16 mouse cellular contexts compared by ENCODE assay signal in the genomic region with DNA sequence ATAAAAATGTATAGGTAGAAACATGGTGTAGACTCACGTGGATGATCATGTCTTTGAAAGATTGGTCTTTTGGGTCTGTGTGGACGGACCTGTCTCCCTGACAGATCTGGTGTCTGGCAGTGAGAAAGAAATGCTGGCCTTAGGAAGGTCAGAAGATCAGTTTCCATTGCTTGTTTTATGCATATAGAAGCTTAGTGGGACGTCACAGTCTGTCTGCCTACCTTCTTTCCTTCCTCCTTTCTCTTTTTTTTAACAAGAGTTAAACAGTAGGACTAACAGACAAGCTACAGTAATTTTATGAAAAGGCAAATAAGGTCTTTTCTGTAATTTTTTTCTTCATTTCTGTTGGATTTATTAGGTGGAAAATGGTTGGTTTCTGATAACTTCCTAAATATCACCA.
"Had no signal": no experiment of that assay in that cellular context is flagged by ENCODE, and none has a peak within 500 bp of the region (broad histone marks: within the 10 kb centered on the region; RNA-seq: fewer than 3 reads in every experiment).

No protein-coding gene starts in this region.

- H3K4me1 ChIP-seq: stomach, embryonic 15.5 days had no signal

- H3K27ac ChIP-seq: neural tube, embryonic 13.5 days; neural tube, embryonic 15.5 days; stomach, embryonic 15.5 days; stomach, postnatal 0 days had no signal

- DNase-seq: retina, postnatal 1 day; right cerebral cortex, adult 18-20 months; right cerebral cortex, postnatal 14 days; right cerebral cortex, postnatal 25 days; right cerebral cortex, postnatal 4 days; spleen, adult 18-20 months; thymus, adult 18-20 months; thymus, adult 2 months; thymus, postnatal 14 days; thymus, postnatal 25 days; thymus, postnatal 36 days; thymus, postnatal 4 days had no signal

- H3K4me2 ChIP-seq: neural tube, embryonic 13.5 days; neural tube, embryonic 15.5 days; stomach, embryonic 15.5 days had no signal

- H3K4me3 ChIP-seq: neural tube, embryonic 13.5 days; neural tube, embryonic 15.5 days; stomach, embryonic 15.5 days had no signal

- H3K9me3 ChIP-seq: neural tube, embryonic 13.5 days; neural tube, embryonic 15.5 days; stomach, embryonic 15.5 days had no signal

- H3K9ac ChIP-seq: neural tube, embryonic 13.5 days; neural tube, embryonic 15.5 days; stomach, embryonic 15.5 days had no signal

- H3K27me3 ChIP-seq: neural tube, embryonic 13.5 days; neural tube, embryonic 15.5 days; stomach, embryonic 15.5 days had no signal
